Mouse (Mus musculus): Measurements from ENCODE around the gene Sh3rf3. TPM values are rescaled to one million over a fixed set of nuclear protein-coding genes. Genes with fewer than 3 reads are reported as not detected.
"Not testable (repeated sequence)": the region's sequence is repeated elsewhere in the genome, so short reads cannot be mapped to it uniquely, and the experiment has no call there.

The Sh3rf3 gene
- polyA plus RNA-seq, 2 experiments from 2014 or later: not detected

DNA sequence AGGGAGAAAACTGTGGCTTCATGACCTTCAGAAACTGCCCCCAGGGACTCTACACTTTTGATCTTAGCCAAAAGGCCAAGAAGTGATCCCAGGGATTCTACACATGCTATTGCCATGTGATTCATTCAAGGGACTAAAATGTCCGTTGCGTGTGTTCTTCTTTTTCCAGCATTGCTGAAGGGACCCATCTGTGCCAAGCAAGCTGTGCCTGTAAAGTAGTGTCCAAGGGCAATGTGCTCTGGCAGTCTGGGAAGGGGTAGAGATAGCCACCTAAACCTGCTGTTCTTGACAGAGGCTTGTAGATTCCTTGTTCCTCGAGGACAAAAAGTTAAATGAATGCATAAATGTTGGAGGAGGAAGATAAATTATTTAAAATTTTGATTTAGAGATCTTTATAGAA, 178.5 kb downstream of the Sh3rf3 start:
- ATAC-seq: no peak

DNA sequence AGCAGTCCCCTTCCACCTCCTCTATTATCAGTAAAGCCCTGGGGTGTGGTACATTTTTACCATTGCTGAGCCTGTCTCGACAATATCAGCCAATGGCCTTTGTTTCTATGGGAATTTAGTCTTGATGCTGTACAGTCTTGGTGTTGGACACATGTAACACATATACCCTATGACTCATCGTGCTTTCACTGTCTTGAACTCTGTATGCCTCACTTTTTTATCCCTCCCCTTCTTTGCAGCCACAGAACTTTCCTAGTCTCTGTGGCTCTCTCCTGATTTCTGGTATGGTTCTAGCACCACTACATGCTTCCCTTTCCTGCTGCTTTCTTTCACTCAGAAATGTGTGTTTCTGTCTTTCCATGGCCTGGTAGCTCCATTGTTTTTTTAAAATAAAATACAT, 181.6 kb downstream of the Sh3rf3 start:
- no peak for ATAC-seq

DNA sequence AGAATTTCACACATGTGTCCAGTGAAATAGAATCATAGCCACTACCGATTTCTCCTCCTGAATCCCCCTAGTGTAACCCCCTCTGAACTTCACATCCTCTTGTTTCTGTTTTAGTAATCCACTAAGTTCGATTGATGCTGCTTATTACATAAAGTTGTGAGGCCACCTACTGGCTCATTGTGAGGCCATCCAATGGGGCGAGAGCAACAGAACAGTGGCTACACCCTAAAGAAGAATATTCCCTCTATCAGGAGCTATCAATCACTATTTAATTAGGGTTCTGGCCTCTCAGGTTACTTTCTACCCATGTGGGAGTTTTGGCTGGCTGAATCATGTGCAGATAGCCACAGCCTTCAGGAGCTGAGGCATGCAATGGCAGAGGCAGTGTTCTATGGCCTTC, 182.0 kb downstream of the Sh3rf3 start:
- no peak for ATAC-seq

DNA sequence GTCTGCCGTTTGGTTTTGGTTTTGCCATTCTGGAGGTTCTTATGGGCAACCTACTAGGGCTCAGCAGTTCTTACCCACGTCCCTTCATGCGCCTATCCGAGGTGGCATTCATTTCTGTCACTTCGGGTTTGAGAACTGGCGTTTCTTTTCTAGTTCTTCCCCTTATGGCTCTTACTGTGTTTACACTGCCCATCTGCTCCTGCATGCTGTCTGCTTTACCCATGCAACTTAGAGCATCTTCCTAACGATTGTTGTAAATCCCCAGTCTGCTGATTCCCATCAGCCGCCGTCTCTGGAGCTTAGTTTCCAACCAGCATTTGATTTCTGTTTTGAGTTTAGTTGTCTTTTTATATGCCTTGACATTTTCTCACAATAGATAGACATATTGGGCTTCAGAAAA, 189.2 kb downstream of the Sh3rf3 start:
- ATAC-seq: no peak

DNA sequence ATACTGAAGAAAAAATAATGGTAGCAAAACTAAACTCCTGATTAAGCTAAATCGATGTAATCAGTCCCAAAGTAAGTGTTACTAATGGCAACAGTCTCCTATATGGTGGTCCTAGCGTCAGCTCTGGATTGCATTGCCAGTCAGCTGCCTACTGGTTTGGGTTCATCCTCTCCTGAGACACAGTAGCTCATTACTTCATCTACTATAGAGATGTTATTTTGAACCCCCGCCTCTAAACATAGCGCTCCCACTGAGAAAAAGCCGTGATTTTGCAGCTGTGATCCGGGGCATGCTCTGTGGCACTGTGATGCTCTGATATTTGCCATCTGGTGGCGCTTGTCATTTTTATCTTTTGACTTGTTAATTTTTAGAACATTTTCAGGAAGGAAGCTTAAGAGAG, 198.3 kb downstream of the Sh3rf3 start:
- no peak for ATAC-seq

DNA sequence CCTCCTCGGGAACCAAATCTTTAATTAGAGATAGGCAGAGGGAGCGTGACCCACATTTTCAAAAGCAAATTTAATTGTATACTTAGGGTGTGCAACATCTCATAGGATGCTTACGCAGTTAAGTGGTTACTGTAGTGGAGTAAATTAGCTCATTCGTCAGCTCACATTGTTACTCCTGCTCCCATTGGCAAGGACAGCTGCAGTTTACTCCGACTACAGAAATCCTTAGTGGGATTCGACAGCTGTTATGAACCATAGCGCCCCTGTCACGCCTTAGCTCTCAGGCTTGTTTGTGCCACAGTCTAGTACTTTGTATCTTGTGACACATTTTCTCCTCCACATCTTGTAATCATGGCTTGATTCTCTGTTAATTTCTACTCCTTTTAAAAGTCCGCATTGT, 200.5 kb downstream of the Sh3rf3 start:
- no peak for ATAC-seq

DNA sequence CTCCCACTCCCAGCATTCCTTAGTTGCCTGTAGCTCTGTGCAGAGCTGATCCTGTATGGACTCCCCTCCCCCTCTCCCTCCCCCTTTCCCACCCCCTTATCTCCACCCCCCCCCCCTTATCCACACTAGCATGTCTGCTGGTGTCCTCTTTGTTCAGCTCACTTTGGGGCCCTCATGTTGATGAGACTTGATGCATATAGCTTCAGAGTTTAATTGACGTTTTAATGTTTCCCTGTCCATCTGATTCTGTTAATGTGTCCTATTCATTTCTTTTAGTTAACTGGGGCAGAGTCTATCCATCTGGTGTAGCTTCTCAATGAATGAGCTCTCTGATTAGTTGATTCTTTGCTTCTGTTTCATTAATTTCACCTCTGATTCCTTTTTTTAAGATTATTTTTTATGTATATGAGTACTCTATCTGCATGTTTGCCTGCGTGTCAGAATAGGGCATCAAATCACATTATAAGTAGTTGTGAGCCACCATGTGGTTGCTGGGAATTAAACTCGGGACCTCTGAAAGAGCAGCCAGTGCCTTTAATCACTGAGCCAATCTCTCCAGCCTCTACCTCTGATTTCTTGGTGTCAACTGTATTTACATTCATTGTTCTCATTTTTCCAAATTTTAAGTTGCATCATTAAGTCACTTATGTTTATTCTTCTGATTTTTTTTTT, 206.3 kb downstream of the Sh3rf3 start:
- ATAC-seq: no peak

DNA sequence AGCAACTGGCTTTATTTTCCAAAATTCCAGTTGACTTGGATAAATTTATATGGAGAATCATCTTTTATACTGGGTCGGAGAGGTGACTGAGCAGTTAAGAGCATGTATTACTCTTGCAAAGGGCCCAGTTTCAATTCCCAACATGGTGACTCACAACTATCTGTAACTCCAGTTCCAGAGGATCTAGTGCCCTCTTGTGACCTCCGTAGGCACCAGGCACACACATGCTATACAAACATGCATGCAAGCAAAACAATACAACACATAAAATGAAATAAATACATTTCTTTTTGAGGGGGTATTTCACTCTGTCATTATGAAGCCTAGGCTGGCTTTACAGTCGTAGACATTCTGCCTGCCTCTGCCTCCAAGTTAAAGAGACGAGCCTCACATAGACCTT, 237.3 kb downstream of the Sh3rf3 start:
- no peak for ATAC-seq

DNA sequence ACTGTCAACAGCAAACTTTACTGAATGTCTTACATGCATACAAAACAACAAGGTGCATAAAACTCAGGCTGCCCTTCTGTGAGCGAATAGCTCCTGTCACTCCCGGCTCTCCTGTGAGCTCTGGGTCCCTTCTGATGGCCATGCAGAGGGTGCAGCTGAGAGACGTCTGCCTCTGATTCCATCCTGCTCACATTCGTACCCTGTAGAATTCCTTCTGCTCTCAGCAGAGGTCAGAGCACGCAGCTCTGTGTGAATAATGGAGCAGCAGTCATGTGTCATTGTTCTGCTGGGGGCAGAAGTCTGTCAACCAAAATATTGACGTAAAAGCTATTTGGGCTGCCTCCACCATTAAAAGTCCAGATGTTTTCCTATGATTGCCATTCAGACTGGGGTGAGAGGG, 243.1 kb downstream of the Sh3rf3 start:
- no peak for ATAC-seq

DNA sequence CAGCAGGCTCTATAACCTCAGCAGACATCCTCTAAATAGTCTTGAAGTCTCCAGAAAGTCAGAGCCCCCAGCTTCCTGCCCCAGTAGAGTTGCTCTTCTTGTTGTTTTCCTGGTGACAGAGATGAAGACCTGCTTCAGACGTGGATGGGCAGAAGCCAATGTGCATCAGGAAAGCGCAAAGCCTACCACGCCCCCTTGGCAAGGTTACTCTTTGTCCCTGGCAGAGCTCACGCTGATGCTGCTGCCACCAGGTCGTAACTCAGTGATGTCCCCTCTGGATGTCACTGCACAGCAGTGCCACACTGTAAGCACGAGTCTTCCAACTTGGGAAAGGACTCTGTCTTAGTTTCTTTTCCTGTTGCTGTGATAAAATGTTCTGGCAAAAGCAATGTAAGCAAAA, 253.6 kb downstream of the Sh3rf3 start:
- no peak for ATAC-seq

DNA sequence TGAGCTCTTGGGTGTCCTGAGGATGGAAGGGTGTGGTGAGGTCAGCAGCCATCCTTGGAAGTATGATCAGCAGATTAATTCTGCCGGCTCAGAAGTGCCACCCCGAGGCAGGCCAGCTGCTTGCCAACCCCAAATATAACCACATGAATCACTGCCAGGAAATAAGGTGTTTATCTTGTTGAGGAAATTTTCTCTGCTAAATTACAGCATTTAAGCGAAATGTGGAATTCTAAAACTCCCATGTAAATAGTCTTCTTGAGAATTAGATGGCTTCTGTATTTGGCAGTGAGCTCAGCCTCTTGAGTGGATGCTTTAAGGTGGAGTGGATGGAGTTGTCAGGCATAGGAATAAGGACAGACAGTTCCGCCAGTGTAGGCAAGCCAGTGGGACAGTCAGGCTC, 259.7 kb downstream of the Sh3rf3 start:
- ATAC-seq: no peak

DNA sequence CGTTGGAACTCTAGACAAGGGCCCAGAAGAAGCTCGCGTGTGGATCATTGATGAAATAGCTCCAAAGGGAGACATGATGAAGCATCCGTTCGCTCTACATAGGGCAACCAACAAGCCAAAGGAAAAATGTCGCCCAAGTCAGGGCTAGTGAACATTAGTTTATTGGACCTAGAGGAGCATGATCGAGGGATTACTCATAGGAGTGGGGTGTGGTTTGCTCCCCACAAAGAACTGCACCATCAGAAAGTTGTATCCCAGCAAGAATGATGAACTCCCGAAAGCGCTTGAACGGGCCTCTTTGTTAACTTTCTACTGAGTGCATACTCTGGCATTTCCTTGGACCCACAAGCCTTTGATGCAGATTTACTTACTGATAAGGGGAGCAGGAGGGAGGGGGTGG, 263.5 kb downstream of the Sh3rf3 start:
- ATAC-seq: no peak

DNA sequence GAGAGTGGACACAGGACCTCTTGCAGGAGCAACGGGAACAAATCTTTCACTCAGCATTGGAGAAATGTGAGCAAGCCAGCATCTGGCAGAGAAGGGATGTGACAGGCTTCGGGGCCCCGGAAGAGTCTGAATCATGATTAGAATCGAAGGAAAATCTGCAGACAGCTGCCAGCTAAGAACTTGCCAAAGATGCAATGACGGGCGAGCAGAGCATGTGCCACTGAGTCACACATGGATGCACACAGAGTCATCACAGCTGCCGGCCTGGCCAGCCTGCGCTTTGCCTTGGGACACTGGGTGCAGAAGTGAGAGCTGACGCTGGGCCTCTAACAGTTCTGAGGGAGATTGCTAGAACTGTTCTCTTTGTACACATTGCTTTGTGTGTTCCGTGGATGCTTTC, 264.8 kb downstream of the Sh3rf3 start:
- no peak for ATAC-seq

DNA sequence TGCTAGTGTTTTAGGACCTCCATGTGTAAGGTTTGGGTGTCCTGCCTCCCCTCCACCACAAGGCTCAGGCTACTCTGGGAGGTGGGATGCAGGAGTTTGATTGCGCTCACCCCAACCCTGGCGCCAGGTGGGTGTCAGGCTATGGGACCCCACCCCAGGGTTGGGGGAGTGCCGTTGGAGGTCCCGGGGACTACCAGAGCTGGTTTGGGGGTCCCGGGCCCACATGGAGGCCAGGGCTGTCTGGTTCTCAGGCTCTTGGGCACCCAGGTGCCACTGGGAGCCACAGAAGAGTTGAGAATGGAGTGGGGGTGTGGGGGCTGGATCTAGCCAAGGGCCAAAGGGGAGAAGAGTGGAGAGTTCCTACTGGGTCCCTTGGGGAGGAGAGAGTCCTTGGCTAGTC, 272.4 kb downstream of the Sh3rf3 start:
- ATAC-seq: no peak

DNA sequence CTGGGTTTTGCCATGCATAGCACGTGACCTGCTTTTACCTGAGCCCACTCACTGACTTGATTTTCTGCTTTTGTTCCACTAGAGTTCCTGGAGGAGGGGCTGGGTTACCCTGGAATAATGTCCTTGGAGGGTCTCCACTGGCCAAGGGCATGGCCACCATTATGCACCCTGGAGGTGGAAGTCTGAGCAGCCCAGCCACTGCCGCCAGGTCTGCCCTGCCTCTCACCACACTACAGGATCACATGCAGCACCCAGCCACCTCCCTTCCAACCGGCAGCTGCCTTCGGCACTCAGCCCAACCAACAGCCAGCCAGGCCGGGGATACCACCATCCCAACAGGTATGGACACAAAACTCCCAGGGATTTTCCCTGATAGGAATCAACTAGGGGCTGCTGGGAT, 273.4 kb downstream of the Sh3rf3 start:
- ATAC-seq: no peak

DNA sequence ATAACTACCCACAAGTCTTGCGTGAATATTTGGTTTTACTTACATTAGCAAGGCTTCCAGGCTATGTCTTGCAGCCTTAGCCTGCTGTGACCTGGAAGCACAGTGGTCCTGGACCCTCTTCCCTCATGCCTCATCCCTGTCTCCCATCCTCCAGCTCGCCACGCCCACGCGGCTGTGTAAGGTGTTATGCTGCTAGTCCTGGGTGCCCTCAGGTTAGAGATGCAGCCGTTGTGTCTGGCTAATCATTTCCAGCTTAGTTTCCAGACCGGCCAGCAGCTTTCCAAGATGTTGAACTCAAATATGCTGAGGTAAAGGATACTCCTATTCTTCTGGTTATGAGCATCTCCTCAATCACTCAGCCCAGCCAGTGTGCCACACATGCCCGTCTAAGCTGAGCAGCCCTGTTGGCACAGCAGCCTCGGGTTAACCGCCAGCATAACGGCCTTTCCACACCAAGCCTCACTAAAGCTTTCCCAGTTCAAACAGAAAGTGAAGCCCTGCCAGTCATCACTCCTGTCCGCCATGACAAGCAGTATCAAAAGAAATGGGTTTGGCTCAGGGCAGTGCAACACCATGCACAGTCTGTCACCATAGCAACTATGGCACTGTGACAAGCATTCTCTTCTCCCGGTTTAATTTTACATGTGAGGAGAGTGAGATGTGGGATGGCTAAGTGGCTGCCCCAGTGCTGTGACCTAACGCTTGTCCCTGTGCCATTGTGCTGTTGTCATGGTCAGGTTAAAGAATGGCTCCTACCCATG, 276.9 kb downstream of the Sh3rf3 start:
- no peak for ATAC-seq

DNA sequence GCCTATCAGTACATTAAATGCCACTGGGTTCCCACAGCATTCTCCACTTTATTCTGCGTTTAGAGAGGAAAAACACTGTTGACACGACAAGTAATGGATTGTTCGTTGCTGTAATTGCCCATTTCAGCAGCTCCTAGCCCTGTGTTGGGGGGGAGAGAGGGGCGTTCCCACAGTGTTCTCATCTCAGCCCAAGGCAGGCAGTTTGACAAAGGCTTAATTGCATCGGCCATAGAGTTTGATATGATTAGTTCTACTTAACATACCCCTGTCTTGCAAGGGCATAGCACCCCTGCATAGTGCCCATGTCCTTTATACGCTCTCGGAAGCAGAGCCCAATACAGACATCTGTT, 277.4 kb downstream of the Sh3rf3 start:
- no peak for ATAC-seq

DNA sequence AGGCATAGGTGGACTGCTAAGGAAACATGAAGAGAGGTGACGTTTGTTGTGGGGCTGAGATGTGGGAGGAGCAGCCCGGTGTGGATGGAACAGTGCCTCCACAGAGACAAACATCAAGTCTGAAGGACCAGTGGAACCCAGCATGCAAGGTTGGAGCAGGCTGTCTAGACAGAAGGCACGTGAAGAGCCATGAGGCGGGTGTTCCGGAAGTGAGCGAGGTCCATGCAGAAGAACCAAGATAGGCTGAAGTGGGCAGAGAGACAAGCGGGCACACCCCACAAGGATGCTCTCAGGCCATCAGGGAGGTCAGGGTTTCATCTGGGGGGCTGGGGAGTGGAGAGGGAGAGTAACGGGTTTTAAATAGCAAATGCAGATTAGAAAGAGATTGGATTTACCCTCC, 278.4 kb downstream of the Sh3rf3 start:
- ATAC-seq: no peak

DNA sequence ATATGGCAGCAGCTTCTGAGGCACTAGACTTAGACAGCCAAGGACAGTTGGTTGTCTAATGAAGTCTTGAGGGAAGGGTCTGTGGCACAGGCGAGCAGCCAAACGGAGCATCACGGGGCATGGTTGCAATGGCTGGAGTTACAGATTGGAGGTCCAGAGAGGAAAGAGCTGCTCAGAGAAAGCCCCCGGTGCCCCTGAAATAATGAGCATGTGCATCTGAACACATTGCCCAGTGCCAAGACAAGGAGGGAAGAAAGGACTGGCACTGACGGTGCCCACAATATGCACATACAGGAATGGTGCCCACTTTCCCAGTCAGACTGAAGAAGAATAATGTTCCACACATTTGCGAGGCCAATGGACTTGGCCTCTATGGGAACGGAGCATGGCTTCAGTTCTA, 278.8 kb downstream of the Sh3rf3 start:
- no peak for ATAC-seq

DNA sequence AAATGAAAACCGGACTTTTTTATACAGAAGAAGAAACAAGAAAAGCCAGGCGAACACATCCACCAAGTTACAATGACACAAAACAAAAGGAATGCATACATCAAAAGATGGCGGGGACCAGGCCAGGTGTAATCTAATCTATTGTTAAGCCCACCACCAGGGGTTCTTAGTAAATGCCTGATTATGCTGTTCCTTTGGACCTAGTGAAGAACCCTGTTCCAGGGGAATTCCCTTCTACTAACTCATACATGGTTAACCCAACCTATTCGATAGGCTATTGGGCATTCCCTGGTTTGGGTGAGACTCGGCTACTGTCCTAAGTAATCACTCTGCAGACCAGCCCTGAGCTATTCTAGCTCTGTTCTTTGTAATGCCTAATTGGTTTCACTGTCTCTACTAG, 289.9 kb downstream of the Sh3rf3 start:
- not testable (repeated sequence) for ATAC-seq

DNA sequence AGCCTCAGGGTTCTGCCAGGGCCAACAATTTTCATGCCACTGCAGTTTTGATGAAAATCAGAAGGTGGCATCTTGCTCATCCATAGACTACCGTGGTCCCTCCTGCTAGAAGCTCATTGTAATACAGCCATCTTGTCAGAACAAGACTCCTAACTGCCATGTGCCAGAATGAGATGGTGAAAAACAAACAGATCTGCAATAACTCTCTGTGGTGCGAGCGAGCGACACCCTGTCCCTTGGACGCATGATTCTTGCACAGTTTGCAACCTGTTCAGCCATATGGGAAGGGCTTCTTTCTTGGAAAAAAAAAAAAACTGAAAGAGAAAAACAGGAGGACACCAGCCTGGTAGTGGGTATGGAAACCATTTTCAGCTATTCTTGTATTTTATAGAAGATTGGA, 291.5 kb downstream of the Sh3rf3 start:
- no peak for ATAC-seq

DNA sequence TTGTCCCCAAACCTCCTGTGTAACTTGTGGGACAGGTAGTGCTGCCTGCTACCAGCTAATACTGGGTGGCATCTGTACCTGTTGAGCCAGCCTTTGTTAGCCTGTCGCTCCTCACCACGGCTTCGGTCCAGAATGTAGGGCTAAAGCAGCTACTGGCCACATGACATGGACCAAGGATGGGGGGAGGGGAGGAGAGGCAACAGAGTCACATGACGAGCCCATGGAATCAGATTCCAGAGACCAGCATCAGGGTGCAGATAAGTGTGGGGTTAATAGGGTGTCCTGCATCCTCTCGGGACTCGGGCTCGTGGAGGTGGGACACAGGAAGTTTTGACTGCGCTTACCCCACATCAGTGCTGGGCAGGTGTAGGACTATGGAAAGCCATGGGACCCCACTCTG, 292.7 kb downstream of the Sh3rf3 start:
- no peak for ATAC-seq

DNA sequence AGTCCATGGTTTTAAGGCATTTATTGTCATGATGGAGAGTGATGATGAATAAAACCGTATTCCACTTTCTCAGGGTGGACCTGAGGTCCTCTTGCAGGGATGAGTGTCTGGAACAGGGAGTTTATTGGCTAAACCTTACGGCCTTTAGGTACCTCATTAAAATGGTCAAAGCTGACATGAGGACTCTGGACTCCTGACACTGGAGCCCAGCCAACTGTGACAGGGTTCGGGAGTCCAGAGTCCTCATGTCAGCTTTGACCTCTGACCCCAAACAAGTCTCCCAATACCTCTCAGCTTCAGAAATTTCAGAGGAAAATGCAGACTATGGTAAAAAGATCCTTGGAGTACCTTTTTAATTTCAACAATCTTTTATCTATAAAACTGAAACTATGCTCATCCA, 293.5 kb downstream of the Sh3rf3 start:
- ATAC-seq: no peak

DNA sequence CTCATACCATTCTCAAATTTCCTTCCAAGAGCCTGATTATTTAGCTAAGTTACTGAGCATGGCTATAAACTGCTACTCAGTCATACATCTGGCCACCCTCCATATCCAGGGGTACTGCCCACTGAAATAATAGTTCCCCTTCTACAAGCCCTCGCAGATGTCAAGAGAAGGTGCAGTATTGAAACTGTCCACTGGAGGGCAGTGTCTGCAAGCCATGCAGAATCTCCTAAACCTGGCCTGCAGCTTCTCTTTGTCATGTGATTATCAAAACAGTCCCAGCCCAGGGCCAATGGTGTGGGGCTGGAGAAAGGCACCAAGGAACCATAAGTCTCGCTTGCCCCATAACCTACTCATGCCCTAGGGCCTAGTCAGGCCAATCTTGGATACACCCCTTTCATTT, 295.9 kb downstream of the Sh3rf3 start:
- ATAC-seq: no peak

DNA sequence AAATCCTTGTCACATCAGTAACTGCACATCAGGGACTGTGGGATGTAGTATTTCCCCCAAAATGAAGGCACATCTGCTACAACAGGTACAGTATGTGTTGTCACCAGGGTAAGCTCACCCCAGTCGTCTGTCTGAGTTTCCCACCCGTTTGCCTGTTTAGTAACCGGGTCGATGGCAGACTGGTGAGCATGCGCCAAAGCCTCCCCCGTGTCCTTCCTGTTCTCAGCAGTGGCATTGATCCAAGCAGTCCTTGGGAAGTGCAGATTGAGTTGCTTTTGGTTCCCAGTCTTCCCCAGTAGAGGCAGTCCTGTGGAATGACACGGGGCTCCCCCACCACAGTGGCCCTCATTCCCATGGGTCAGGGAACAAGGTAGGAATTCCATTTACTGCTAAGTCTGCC, 297.2 kb downstream of the Sh3rf3 start:
- no peak for ATAC-seq

Data from CD4-positive, CD25-positive, alpha-beta regulatory T cell, adult 4 months (primary cell).